Mouse (Mus musculus) neural tube, embryonic 11.5 days (tissue): ENCODE measurements around the gene Sat2. TPM values are rescaled to one million over a fixed set of nuclear protein-coding genes. Genes with fewer than 3 reads are reported as not detected.

Source experiments
- ATAC-seq: fragments of 200-750 bp; cut with Nextera tagmentation; 2 replicates; pipeline ENCODE4 v1.8.0; 2017; ENCODE audit warnings: moderate number of reproducible peaks, mild to moderate bottlenecking, moderate TSS enrichment, moderate library complexity; ENCODE audit not compliant: insufficient read depth, low FRiP score, low TSS enrichment
- DNase-seq: peaks from one replicate; pipeline ENCODE4 v3.0.0-alpha.2; 2015; ENCODE audit warnings: low spot score
- H3K27ac ChIP-seq: fragments of 300-500 bp; sonication (generic); 2 replicates; pipeline ENCODE4 v1.5.1; 2014; ENCODE audit warnings: low read depth, mild to moderate bottlenecking, low read length
- H3K27me3 ChIP-seq: fragments of 300-500 bp; sonication (generic); 2 replicates; pipeline ENCODE4 v1.6.1; 2014; ENCODE audit warnings: mild to moderate bottlenecking, low read length, mixed read lengths; ENCODE audit not compliant: control insufficient read depth, insufficient read depth
- H3K36me3 ChIP-seq: fragments of 300-500 bp; sonication (generic); 2 replicates; pipeline ENCODE4 v1.6.1; 2014; ENCODE audit warnings: mild to moderate bottlenecking, low read length, moderate library complexity, mixed read lengths; ENCODE audit not compliant: control insufficient read depth, insufficient read depth
- H3K4me1 ChIP-seq: fragments of 300-500 bp; sonication (generic); 2 replicates; pipeline ENCODE4 v1.6.1; 2014; ENCODE audit warnings: low read length, mixed read lengths; ENCODE audit not compliant: control insufficient read depth, insufficient read depth
- H3K4me2 ChIP-seq: fragments of 300-500 bp; sonication (generic); 2 replicates; pipeline ENCODE4 v1.6.1; 2014; ENCODE audit warnings: low read depth, mild to moderate bottlenecking, moderate library complexity
- H3K4me3 ChIP-seq: fragments of 300-500 bp; sonication (generic); 2 replicates; pipeline ENCODE4 v1.5.1; 2014; ENCODE audit warnings: low read depth, low read length
- H3K9ac ChIP-seq: fragments of 300-500 bp; sonication (generic); 2 replicates; pipeline ENCODE4 v1.6.1; 2014; ENCODE audit warnings: mild to moderate bottlenecking, low read length
- H3K9me3 ChIP-seq: fragments of 300-500 bp; sonication (generic); 2 replicates; pipeline ENCODE4 v1.6.1; 2016; ENCODE audit warnings: low read length; ENCODE audit not compliant: control insufficient read depth
- WGBS: fragments of 180-500 bp; shearing (Covaris S2); extraction: QIAGEN DNeasy Blood & Tissue Kit; methylation state at CpG from one replicate; pipeline ENCODE4 v1.1.7; 2014; 5-methylcytosine and 5-hydroxymethylcytosine counted together
- polyA plus RNA-seq: library from polyadenylated mRNA; unstranded; fragments of >200 nt; fragmentation: Nextera tagmentation; extraction: Ambion mirVana; gene quantifications from 2 replicates; pipeline ENCODE4 v1.2.1, GENCODE M21; 2014

The Sat2 gene
- 14.9 and 19.0 TPM in 2 replicates for polyA plus RNA-seq

DNA sequence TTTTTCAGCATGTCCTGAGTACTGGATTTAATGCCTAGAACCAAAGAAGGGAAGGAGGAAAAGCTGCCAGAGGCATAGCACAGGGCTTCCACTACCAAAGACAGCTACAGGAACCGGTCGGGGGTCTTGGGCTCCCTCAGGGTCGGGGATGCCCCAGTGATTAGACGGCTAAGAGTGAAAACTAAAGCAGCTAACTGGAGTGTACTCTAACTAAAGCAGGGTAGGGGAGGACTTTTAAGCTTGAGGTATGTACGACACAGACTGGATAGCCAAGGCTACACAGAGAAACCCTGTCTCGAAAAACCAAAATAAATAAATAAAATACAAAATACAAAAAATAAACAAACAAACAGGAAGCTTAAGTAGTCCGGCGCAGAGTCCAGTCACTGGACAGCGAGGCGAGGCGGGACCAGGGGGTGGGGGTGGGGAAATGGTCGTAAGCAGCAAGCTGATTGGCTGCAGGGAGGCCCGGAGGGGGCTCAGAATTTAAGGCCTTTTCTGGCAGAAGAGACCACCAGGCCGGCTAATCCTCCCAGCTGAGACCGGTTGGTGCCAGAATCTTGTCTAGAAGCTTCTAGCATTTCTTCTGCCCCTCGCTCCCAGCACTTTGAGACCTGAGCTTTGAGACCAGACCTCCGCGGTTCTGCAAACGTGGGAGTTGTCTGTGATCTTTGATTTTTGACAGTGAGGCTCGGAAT, at the start of gene Sat2:
Gene Sat2 (plus strand): TSS at position 454 of the 698 bp plus-strand sequence.
- peak; percentile 60; the same call in 1 of the 2 replicates for ATAC-seq
- Histone ChIP-seq H3K4me1 (peaks cover 8% of the 10 kb centered on the region), H3K27ac (0 out of 2 replicates have a peak within 1 kb of the TSS, but pooled peaks have one; percentile 45), H3K4me2 (peak within 1 kb of the TSS; percentile 69), H3K9ac (peak within 1 kb of the TSS; percentile 58), H3K36me3 (no peaks in the 10 kb centered on the region; the same call in 1 of the 2 replicates), H3K9me3 (no peaks in the 10 kb centered on the region), H3K27me3 (no peaks in the 10 kb centered on the region), H3K4me3 (peak within 1 kb of the TSS; percentile 40)
- 2% methylated on average over 20 of the region's 20 CpGs for WGBS
- DNase-seq = peak; percentile 88

DNA sequence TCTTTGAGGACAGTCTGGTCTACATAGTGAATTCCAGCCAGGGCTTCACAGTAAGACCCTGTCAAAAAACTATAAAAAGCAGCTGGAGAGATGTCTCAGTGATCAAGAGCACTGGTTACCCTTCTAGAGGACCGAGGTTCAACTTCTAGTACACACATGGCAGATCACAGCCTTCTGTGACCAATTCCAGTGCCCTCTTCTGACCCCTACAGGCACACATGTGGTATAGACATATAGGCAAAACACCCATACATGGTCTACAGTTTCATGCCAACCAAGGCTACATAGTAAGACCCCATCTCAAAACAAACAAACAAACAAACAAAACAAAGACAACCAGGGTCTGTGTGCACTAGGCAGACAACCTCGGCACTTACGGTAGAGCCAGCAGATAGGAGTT, 46.6 kb upstream of the Sat2 start:
- DNase-seq (peak; percentile 32), ATAC-seq (no peak)
- H3K9me3 ChIP-seq = no peaks in the 10 kb centered on the region
- H3K27ac ChIP-seq = no peak overlapping the region
- no peaks in the 10 kb centered on the region for H3K27me3 ChIP-seq
- H3K4me2 ChIP-seq = no peak overlapping the region
- no peak overlapping the region for H3K9ac ChIP-seq
- H3K36me3 ChIP-seq = no peaks in the 10 kb centered on the region
- no peak overlapping the region for H3K4me3 ChIP-seq
- H3K4me1 ChIP-seq = peaks cover 14% of the 10 kb centered on the region
- WGBS = 71% methylated on average over 3 of the region's 3 CpGs

DNA sequence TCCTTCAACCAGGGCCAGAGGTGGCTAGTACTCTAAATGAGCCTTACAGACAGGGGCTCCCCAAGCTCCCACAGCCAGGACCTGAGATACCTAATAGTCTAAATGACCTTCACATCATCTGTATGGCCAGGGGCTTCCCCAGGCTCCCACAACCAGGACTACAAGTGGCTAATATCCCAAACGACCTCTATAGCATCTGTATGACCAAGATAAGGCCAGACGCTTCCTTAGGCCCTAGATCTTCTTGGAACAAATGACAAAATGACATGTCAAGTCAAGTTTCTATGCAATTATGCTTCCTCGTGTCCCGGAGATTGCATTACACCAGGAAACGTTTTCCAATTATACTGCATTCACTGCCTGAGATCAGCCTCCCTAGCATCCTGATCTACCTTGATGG, 45.5 kb upstream of the Sat2 start:
- Histone ChIP-seq H3K4me2 (no peak overlapping the region), H3K36me3 (no peaks in the 10 kb centered on the region), H3K4me1 (peaks cover 14% of the 10 kb centered on the region), H3K9ac (no peak overlapping the region), H3K27ac (no peak overlapping the region), H3K4me3 (no peak overlapping the region), H3K9me3 (no peaks in the 10 kb centered on the region), H3K27me3 (no peaks in the 10 kb centered on the region)
- ATAC-seq = no peak
- 81% methylated on average over 5 of the region's 5 CpGs for WGBS
- DNase-seq = no peak

DNA sequence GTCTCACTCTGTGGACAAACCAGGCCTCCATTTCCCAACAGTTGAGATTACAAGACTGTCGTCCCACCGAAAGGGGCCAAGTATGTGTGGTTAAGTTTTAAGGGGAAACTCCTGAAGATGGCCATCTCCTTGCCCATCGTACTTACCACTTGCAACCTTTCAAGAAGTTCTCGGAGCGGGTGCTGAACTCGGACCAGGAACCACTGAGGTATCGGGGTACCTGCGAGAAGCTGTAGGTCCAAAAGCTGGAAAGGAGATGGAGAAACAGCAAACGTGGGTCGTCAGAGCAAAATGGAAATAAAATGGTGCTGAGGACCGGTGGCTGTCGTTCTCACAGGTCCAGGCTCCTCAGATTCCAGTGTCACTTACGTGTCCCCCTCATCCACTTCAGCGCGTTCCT, 43.5 kb upstream of the Sat2 start:
- Histone ChIP-seq H3K27ac (no peak overlapping the region), H3K4me3 (peak overlapping the region; percentile 71), H3K27me3 (no peaks in the 10 kb centered on the region), H3K9me3 (no peaks in the 10 kb centered on the region), H3K9ac (peak overlapping the region; percentile 85), H3K4me2 (peak overlapping the region; percentile 72), H3K36me3 (no peaks in the 10 kb centered on the region), H3K4me1 (peaks cover 18% of the 10 kb centered on the region)
- ATAC-seq (no peak), DNase-seq (no peak)
- WGBS = 17% methylated on average over 15 of the region's 15 CpGs

DNA sequence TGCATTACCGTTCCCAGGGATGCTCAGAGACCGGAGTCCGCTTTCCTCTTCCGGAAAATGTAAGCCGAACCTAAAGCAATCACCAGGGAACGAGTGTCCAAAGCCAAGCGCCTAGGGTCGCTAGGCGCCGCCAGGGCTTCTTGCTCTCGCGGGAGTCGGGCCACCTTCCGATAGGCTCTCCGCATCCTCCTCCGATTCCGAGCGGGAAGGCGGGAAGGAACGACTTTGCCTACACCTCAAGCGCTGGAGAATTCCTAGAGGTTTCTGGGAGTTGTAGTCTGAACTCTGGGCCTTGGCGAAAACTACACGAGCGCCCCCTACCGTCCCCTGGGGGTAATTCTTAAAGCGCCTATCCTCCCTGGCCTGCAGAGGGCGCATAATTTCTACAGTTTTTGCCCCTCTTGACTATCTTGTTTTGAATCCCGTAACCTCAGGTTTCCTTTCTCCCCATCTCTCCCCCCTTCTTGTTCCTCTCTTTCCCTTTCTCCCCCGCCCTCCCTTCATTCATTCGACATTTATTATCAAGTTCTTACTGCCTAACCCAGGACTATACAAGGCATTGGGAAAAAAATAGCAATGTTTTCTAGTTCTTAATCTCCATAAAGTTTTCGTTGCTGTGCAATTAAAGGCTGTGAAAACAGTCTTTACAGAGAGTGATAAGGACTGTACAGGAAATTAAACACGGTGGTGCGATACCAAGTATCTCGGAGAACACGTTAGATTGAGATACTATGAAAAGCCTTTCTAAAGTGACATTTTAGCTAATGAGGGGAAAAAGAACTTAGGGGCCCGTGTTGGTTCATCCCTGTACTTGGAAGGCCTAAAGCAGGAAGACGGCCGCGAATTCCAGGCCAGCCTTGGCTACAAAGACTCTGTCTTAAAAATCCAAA, 42.5 kb upstream of the Sat2 start:
- Histone ChIP-seq H3K27ac (peak overlapping the region; percentile 61), H3K4me2 (peak overlapping the region; percentile 72), H3K9ac (peak overlapping the region; percentile 85), H3K4me1 (peaks cover 18% of the 10 kb centered on the region), H3K4me3 (peak overlapping the region; percentile 71), H3K9me3 (no peaks in the 10 kb centered on the region), H3K36me3 (no peaks in the 10 kb centered on the region), H3K27me3 (no peaks in the 10 kb centered on the region)
- DNase-seq (peak; percentile 97), ATAC-seq (peak; percentile 82)
- WGBS = 3% methylated on average over 39 of the region's 39 CpGs

DNA sequence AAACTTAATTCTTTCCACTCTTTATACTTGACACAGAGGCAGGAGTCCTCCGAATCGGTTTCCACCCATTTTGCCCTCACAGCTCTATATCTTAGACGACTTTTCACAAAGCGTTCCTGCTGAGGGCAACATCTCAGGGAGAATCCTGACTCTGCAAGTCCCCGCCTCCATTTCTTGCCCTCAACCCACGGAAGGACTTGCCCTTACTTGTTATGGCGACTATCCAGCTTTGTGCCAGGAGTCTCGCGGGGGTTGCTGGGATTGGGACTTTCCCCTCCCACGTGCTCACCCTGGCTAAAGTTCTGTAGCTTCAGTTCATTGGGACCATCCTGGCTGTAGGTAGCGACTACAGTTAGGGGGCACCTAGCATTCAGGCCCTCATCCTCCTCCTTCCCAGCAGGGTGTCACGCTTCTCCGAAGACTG, 41.7 kb upstream of the Sat2 start, which contains the start of the genes Wrap53 and Trp53:
Gene Wrap53 (minus strand): TSS at position 165 of the 424 bp plus-strand sequence.
Gene Trp53 (plus strand): TSS at position 269 of the 424 bp plus-strand sequence.
- H3K9ac ChIP-seq = peak within 1 kb of the TSS; percentile 88
- H3K4me1 ChIP-seq = peaks cover 18% of the 10 kb centered on the region
- ATAC-seq (peak; percentile 51), DNase-seq (peak; percentile 91)
- 0% methylated on average over 13 of the region's 13 CpGs for WGBS
- no peaks in the 10 kb centered on the region for H3K36me3 ChIP-seq
- H3K4me3 ChIP-seq = peak within 1 kb of the TSS; percentile 71
- H3K27me3 ChIP-seq = no peaks in the 10 kb centered on the region
- peak within 1 kb of the TSS; percentile 92 for H3K27ac ChIP-seq
- H3K4me2 ChIP-seq = peak within 1 kb of the TSS; percentile 72
- H3K9me3 ChIP-seq = no peaks in the 10 kb centered on the region

DNA sequence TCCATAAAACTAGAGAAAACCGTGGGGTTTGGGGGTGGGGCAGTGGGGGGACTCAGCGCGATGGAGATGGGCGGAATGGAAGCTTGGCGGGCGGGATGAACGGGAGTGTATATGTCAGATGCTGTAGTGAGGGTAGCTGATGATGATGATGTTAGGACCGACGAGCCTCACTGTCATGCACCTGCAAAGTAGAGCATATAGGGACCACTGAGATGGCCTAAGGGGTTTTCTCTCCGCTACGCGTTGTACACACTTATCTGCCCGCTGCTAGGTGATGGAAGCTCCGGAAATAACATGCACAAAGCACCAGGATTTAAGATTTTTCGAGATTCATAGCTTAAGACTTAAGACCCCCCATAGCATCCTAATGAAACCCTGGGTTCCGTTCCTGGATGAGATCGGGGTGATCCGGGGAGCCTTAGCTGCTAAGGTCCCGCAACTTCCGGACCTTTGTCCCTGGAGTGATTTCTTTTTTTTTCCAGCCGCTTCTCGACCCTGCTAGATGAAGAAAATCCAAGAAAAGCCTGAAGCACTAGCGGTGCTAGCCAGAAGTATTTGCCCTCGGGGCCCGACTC, 41.2 kb upstream of the Sat2 start:
- H3K4me1 ChIP-seq = peaks cover 18% of the 10 kb centered on the region
- peak overlapping the region; percentile 71 for H3K4me3 ChIP-seq
- H3K27ac ChIP-seq = peak overlapping the region; percentile 92
- under 1% methylated on average over 25 of the region's 25 CpGs for WGBS
- no peaks in the 10 kb centered on the region for H3K9me3 ChIP-seq
- H3K4me2 ChIP-seq = peak overlapping the region; percentile 72
- peak overlapping the region; percentile 88 for H3K9ac ChIP-seq
- DNase-seq = no peak
- peak; percentile 46 for ATAC-seq
- no peaks in the 10 kb centered on the region for H3K36me3 ChIP-seq
- no peaks in the 10 kb centered on the region for H3K27me3 ChIP-seq

DNA sequence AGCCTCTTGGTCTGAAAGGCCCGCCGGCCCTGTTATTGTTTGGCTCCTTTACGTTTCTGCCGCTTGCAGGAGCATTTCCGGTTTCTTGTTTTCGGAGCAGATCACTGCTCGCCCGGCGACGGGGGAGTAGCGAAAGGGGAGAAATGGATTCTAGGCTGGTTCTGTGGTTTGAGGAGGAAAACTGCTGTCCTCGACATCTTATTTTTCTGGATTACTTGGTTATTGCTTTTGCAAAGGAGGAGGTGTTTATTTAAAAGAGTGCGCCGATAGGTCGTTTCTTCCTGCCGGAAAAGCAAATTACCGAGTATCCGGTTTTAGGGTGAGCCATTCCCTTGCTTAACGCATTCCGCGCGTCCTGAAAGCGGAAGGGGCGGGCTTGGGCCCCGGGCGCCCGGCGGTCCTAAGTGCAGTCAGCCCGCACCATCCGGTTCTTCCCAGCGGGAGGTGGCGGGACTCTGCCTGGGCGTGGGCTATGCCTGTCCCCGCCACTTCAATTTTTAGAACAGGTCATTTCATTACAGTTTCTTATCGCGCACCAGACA, 40.6 kb upstream of the Sat2 start:
- H3K4me3 ChIP-seq = peak overlapping the region; percentile 71
- peak overlapping the region; percentile 92 for H3K27ac ChIP-seq
- DNase-seq = peak; percentile 97
- no peaks in the 10 kb centered on the region for H3K27me3 ChIP-seq
- peak overlapping the region; percentile 88 for H3K9ac ChIP-seq
- peaks cover 18% of the 10 kb centered on the region for H3K4me1 ChIP-seq
- H3K9me3 ChIP-seq = no peaks in the 10 kb centered on the region
- under 1% methylated on average over 36 of the region's 36 CpGs for WGBS
- ATAC-seq = peak; percentile 77
- H3K36me3 ChIP-seq = no peaks in the 10 kb centered on the region
- peak overlapping the region; percentile 72 for H3K4me2 ChIP-seq
